Mouse (Mus musculus): Measurements from ENCODE around the gene Adat1. TPM values are rescaled to one million over a fixed set of nuclear protein-coding genes. Genes with fewer than 3 reads are reported as not detected.

Gene Adat1
- polyA plus RNA-seq, 1 experiment from 2014 or later = 8.0 TPM

DNA sequence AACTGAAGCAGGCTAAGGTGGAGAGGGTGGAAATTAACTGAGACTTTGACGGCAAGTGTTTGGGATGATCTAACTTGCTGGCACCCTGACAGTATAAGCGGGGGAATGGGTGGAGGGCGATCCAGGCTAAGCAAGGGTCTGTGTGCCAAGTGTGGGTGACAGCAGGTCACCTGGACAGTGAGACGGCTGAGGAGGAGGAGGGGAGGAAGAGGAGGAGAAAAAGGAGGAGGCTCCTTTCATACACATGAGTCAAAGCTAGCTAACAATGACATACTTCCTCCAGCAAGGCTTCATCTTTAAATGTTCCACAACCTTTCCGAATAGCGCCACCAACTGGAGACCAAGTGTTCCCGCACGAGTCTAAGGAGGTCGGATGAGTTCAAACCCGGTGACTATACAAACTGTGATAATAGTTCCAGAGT lies 68.7 kb downstream of the Adat1 start:
- no peak for ATAC-seq
- Histone ChIP-seq H3K4me3 (ENCODE audit: low read depth, low read length) (no peak overlapping the region), H3K36me3 (ENCODE audit: control insufficient read depth, insufficient read depth, low read length) (peaks cover 4% of the 10 kb centered on the region; the same call in 1 of the 2 replicates), H3K27ac (ENCODE audit: low read length) (no peak overlapping the region), H3K4me1 (ENCODE audit: control insufficient read depth, insufficient read depth, low read length) (no peaks in the 10 kb centered on the region), H3K4me2 (ENCODE audit: low read length) (no peak overlapping the region), H3K9ac (ENCODE audit: low read depth, low read length) (no peak overlapping the region), H3K27me3 (ENCODE audit: control insufficient read depth, insufficient read depth, low read depth, low read length) (no peaks in the 10 kb centered on the region), H3K9me3 (replicated peaks; ENCODE audit: control insufficient read depth, low read length, poor library complexity, severe bottlenecking) (no peaks in the 10 kb centered on the region)
- 34% methylated on average over 10 of the region's 10 CpGs for WGBS

DNA sequence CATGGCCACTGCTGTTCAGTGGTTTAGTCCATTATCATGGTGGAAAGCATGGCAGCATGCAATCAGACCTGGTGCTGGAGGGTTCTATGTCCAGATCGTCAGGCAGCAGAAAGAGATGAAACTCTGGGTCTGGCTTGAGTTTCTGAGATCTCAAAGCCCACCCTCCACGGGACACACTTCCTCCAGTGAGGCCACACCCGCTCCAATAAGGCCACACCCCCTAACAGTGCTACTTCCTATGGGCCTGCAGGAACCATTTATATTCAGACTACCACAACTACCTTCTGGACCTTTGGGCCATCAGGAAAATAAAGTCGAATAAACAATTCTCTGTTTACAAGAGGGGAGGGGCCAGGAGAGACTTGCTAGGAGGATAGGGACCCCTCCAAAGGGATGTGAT lies 71.1 kb downstream of the Adat1 start:
- H3K27me3 ChIP-seq (ENCODE audit: control insufficient read depth, insufficient read depth, low read depth, low read length) = no peaks in the 10 kb centered on the region
- no peaks in the 10 kb centered on the region for H3K9me3 ChIP-seq (replicated peaks; ENCODE audit: control insufficient read depth, low read length, poor library complexity, severe bottlenecking)
- H3K4me3 ChIP-seq (ENCODE audit: low read depth, low read length) = no peak overlapping the region
- 93% methylated on average over 4 of the region's 4 CpGs for WGBS
- H3K4me1 ChIP-seq (ENCODE audit: control insufficient read depth, insufficient read depth, low read length) = no peaks in the 10 kb centered on the region
- H3K36me3 ChIP-seq (ENCODE audit: control insufficient read depth, insufficient read depth, low read length) = peaks cover 7% of the 10 kb centered on the region
- H3K27ac ChIP-seq (ENCODE audit: low read length) = no peak overlapping the region
- no peak for ATAC-seq
- H3K4me2 ChIP-seq (ENCODE audit: low read length) = no peak overlapping the region
- H3K9ac ChIP-seq (ENCODE audit: low read depth, low read length) = no peak overlapping the region

DNA sequence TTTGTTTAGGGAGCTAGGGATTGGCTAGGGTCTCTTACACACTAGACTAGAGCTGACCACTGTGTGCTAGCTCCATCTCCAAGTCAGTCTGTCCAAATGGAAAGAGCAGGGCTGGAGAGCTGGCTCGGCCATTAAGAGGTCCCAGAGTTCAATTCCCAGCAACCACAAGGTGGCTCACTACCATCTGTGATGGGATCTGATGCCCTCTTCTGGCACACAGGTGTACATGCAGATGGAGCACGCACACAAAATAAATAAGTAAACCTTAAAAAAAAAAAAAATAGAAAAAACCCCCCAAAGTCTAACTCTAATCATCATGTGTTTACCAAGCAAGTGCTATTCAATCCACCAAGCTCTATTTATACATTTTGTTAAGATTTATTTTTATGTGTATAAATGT lies 72.4 kb downstream of the Adat1 start:
- ATAC-seq = no peak
- Histone ChIP-seq H3K9me3 (replicated peaks; ENCODE audit: control insufficient read depth, low read length, poor library complexity, severe bottlenecking) (no peaks in the 10 kb centered on the region), H3K4me3 (ENCODE audit: low read depth, low read length) (no peak overlapping the region), H3K9ac (ENCODE audit: low read depth, low read length) (no peak overlapping the region), H3K4me2 (ENCODE audit: low read length) (no peak overlapping the region), H3K4me1 (ENCODE audit: control insufficient read depth, insufficient read depth, low read length) (no peaks in the 10 kb centered on the region), H3K27ac (ENCODE audit: low read length) (no peak overlapping the region), H3K27me3 (ENCODE audit: control insufficient read depth, insufficient read depth, low read depth, low read length) (no peaks in the 10 kb centered on the region), H3K36me3 (ENCODE audit: control insufficient read depth, insufficient read depth, low read length) (peaks cover 7% of the 10 kb centered on the region)
- 90% methylated on average over 2 of the region's 2 CpGs for WGBS

Other genes with a start within 250 kb of the Adat1 start
- gene Bcar1, start 248.5 kb downstream of the Adat1 start, polyA plus RNA-seq (2015; fragmentation: Nextera tagmentation; extraction: Ambion mirVana) = 41.5 and 43.3 TPM in 2 replicates
- gene Cfdp1, start 138.0 kb downstream of the Adat1 start, polyA plus RNA-seq (2015; fragmentation: Nextera tagmentation; extraction: Ambion mirVana) = 222 and 233 TPM in 2 replicates
- 3.8 TPM in 2 replicates for gene Tmem170, start 115.6 kb downstream of the Adat1 start, polyA plus RNA-seq (2015; fragmentation: Nextera tagmentation; extraction: Ambion mirVana)
- gene Chst5, start 81.9 kb downstream of the Adat1 start, polyA plus RNA-seq (2015; fragmentation: Nextera tagmentation; extraction: Ambion mirVana) = 2.7 and 4.1 TPM in 2 replicates
- gene Tmem231, start 58.4 kb downstream of the Adat1 start, polyA plus RNA-seq (2015; fragmentation: Nextera tagmentation; extraction: Ambion mirVana) = 20.9 and 22.4 TPM in 2 replicates
- gene Gabarapl2, start 51.6 kb downstream of the Adat1 start, polyA plus RNA-seq (2015; fragmentation: Nextera tagmentation; extraction: Ambion mirVana) = 469 and 489 TPM in 2 replicates
- 162 TPM in 2 replicates for gene Kars, start 19.0 kb upstream of the Adat1 start, polyA plus RNA-seq (2015; fragmentation: Nextera tagmentation; extraction: Ambion mirVana)
- gene Terf2ip, start 19.1 kb upstream of the Adat1 start, polyA plus RNA-seq (2015; fragmentation: Nextera tagmentation; extraction: Ambion mirVana) = 75.4 and 76.9 TPM in 2 replicates
- 0.59 and 1.2 TPM in 2 replicates for gene Gm6793, start 22.7 kb upstream of the Adat1 start, polyA plus RNA-seq (2015; fragmentation: Nextera tagmentation; extraction: Ambion mirVana)

Data from midbrain, embryonic 16.5 days (tissue).